Mouse (Mus musculus) hindbrain, embryonic 13.5 days (tissue): ENCODE data around the gene Vmn1r188. TPM values are rescaled to one million over a fixed set of nuclear protein-coding genes. Genes with fewer than 3 reads are reported as not detected.
"Not testable (repeated sequence)": the region's sequence is repeated elsewhere in the genome, so short reads cannot be mapped to it uniquely, and the experiment has no call there.

Source experiments
- ATAC-seq: fragments of 200-750 bp; cut with Nextera tagmentation; 2 replicates; pipeline ENCODE4 v1.8.0; 2017; ENCODE audit warnings: moderate TSS enrichment; ENCODE audit not compliant: low FRiP score
- H3K27ac ChIP-seq: fragments of 300-500 bp; sonication (generic); 2 replicates; pipeline ENCODE4 v1.5.1; 2015; ENCODE audit warnings: inconsistent platforms, mild to moderate bottlenecking, moderate library complexity
- H3K27me3 ChIP-seq: fragments of 300-500 bp; sonication (generic); 2 replicates; pipeline ENCODE4 v1.6.1; 2015; ENCODE audit warnings: mild to moderate bottlenecking, inconsistent platforms
- H3K36me3 ChIP-seq: fragments of 300-500 bp; sonication (generic); 2 replicates; pipeline ENCODE4 v1.6.1; 2015; ENCODE audit warnings: mild to moderate bottlenecking, inconsistent platforms
- H3K4me1 ChIP-seq: fragments of 300-500 bp; sonication (generic); replicated peaks from 2 replicates; pipeline ENCODE4 v1.6.1; 2015; ENCODE audit warnings: inconsistent platforms
- H3K4me2 ChIP-seq: fragments of 300-500 bp; sonication (generic); 2 replicates; pipeline ENCODE4 v1.6.1; 2015; ENCODE audit warnings: inconsistent platforms, mild to moderate bottlenecking, moderate library complexity
- H3K4me3 ChIP-seq: fragments of 300-500 bp; sonication (generic); 2 replicates; pipeline ENCODE4 v1.5.1; 2015; ENCODE audit warnings: mild to moderate bottlenecking, inconsistent platforms
- H3K9ac ChIP-seq: fragments of 300-500 bp; sonication (generic); 2 replicates; pipeline ENCODE4 v1.6.1; 2015; ENCODE audit warnings: mild to moderate bottlenecking, inconsistent platforms
- H3K9me3 ChIP-seq: fragments of 300-500 bp; sonication (generic); 2 replicates; pipeline ENCODE4 v1.6.1; 2016; ENCODE audit warnings: inconsistent platforms
- WGBS: fragments of 180-500 bp; shearing (Covaris S2); methylation state at CpG from one replicate; pipeline ENCODE4 v1.1.7; 2015; 5-methylcytosine and 5-hydroxymethylcytosine counted together
- polyA plus RNA-seq: library from polyadenylated mRNA; unstranded; fragments of >200 nt; fragmentation: Nextera tagmentation; extraction: Ambion mirVana; gene quantifications from 2 replicates; pipeline ENCODE4 v1.2.1, GENCODE M21; 2015

Vmn1r188 gene
- polyA plus RNA-seq, 1 experiment from 2014 or later, result not detected

DNA sequence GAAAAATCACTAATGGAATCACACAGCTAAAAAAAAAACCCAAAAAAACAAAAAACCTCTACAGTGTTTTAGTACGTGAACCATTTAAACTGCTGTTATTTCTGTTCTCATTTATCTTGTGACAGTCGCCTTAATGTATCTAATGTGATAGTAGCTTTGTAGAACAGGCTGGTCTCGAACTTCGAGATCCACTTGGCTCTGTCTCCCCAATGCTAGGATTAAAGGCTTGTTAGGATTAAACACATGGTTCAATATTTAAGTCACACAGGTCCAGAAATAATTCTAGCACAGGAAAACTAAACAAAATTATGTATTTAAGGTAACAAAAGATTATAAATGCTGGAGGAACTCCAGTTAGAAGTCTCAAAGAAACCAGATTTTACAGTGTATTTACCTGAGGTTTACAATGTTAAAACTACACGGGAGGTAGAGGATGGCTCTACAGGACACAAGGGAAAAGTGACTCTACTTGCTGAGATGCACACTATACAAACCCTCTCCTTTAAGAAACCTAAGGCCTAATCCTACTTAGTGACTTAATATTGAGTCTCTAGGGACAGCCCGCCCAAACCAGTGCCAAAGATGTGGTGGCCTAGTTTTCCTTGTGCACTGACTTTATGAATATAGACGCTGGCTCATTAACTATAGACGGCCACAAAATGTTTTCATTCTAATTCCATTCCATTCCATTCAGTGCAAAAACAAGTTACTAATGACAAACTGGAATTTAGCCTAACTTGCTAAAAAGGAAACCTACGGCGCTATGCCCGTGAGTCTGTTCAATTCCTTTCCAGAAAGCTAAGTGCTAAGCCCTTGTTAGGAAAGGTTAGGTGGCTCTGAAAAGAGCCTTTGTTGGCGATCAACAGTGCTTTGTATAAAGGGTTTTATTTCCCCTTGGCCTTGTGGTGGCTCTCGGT lies 42.3 kb upstream of the Vmn1r188 start:
- peak overlapping the region; percentile 64 for H3K9ac ChIP-seq
- peak overlapping the region; percentile 40 for H3K4me3 ChIP-seq
- H3K4me1 ChIP-seq, result peaks cover 22% of the 10 kb centered on the region
- H3K9me3 ChIP-seq, result no peaks in the 10 kb centered on the region
- H3K27me3 ChIP-seq, result no peaks in the 10 kb centered on the region
- ATAC-seq, result no peak
- H3K36me3 ChIP-seq, result no peaks in the 10 kb centered on the region
- peak overlapping the region; percentile 65 for H3K4me2 ChIP-seq
- peak overlapping the region; percentile 84 for H3K27ac ChIP-seq
- 2% methylated on average over 13 of the region's 13 CpGs for WGBS

GRCm38 (mm10) chr13:22042568-22043502 lies 41.4 kb upstream of the Vmn1r188 start, which contains the start of the genes Hist1h2ag and Hist1h2bj:
Gene Hist1h2ag (minus strand): TSS chr13:22042944.
Gene Hist1h2bj (plus strand): TSS chr13:22043214.
- Histone ChIP-seq H3K9ac (peak within 1 kb of the TSS; percentile 67), H3K4me1 (peaks cover 22% of the 10 kb centered on the region), H3K27ac (peak within 1 kb of the TSS; percentile 88), H3K4me3 (peak within 1 kb of the TSS; percentile 40), H3K4me2 (peak within 1 kb of the TSS; percentile 69)
- ATAC-seq, result peak; percentile 95
- H3K27me3 ChIP-seq, H3K36me3 ChIP-seq, H3K9me3 ChIP-seq: not testable (repeated sequence)
- 0% methylated on average over 43 of the region's 80 CpGs for WGBS

DNA sequence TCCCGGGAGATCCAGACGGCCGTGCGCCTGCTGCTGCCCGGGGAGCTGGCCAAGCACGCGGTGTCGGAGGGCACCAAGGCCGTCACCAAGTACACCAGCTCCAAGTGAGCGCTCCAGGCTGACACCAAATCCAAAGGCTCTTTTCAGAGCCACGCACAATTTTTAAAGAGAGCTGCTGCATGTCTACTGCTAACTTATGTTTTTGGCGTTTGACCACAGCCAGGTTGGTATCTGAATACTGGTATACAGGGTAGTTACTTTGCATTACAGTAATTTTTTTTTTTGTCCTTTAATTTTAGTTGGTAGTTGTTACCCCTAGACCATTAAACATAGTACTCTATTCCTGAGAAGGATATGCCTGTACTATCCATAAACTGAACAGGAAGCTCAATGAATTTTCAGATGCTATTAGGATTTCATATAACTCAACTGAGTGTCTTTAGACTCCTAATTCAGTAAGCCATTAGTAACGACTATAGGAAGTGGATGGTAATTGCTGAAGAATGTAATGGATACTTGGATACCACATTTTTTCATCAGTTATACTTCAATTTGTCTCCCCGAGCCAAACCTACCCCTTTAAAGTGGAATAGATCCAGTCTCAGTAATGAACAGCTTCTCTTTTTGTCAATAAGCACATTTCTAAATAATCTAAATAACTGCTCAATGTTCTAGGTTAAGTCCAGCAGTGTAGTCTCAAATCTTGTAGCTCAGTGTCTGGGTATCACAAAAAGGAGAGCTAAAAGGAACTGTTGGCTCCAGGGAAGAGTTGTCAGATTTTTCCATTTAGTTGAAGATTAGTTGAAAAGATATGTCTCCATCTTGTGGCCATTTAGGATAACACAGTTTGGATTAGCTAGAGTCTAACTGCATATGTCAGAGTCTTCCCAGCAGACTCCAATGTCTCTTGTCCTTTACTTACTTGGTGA lies 40.5 kb upstream of the Vmn1r188 start:
- peaks cover 22% of the 10 kb centered on the region for H3K4me1 ChIP-seq
- no peaks in the 10 kb centered on the region for H3K9me3 ChIP-seq
- peak overlapping the region; percentile 40 for H3K4me3 ChIP-seq
- no peaks in the 10 kb centered on the region for H3K36me3 ChIP-seq
- H3K9ac ChIP-seq, result peak overlapping the region; percentile 67
- H3K4me2 ChIP-seq, result peak overlapping the region; percentile 69
- H3K27me3 ChIP-seq, result no peaks in the 10 kb centered on the region
- 1% methylated on average over 14 of the region's 14 CpGs for WGBS
- H3K27ac ChIP-seq, result peak overlapping the region; percentile 88
- peak; percentile 46 for ATAC-seq

GRCm38 (mm10) chr13:22044432-22045155 lies 39.6 kb upstream of the Vmn1r188 start:
- H3K36me3 ChIP-seq, result no peaks in the 10 kb centered on the region
- no peaks in the 10 kb centered on the region for H3K9me3 ChIP-seq
- no peak overlapping the region for H3K4me2 ChIP-seq
- H3K4me1 ChIP-seq, result peaks cover 22% of the 10 kb centered on the region
- no peak overlapping the region for H3K27ac ChIP-seq
- ATAC-seq, result no peak
- no peak overlapping the region for H3K4me3 ChIP-seq
- no peak overlapping the region for H3K9ac ChIP-seq
- no peaks in the 10 kb centered on the region for H3K27me3 ChIP-seq
- WGBS, result 89% methylated on average over 6 of the region's 6 CpGs

DNA sequence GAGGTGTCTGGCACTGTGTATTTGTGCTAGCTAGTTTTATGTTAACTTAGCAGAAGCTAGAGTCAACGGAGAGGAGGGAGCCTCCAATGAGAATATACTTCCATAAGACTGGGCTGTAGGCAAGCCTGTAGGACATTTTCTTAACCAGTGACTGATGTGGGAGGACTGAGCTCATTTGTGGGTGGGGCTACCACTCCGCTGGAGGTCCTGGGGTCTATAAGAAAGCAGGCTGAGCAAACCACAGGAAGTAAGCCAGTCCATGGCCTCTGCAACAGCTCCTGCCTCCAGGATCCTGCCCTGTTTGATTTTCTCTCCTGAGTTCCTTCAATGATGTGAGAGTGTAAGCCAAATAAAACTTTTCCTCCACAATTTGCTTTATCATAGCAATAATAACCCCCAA lies 38.9 kb upstream of the Vmn1r188 start:
- ATAC-seq, result no peak
- H3K4me1 ChIP-seq, result peaks cover 19% of the 10 kb centered on the region
- no peak overlapping the region for H3K4me2 ChIP-seq

GRCm38 (mm10) chr13:22049041-22049440 lies 35.2 kb upstream of the Vmn1r188 start:
- Histone ChIP-seq H3K9me3 (no peaks in the 10 kb centered on the region), H3K27ac (no peak overlapping the region), H3K36me3 (no peaks in the 10 kb centered on the region), H3K27me3 (no peaks in the 10 kb centered on the region), H3K4me1 (peaks cover 3% of the 10 kb centered on the region), H3K4me2 (no peak overlapping the region), H3K4me3 (no peak overlapping the region), H3K9ac (no peak overlapping the region)
- 81% methylated on average over 2 of the region's 2 CpGs for WGBS
- ATAC-seq, result no peak

More for the DNA sequence above, 38.9 kb upstream of the Vmn1r188 start:
- Histone ChIP-seq H3K27ac (no peak overlapping the region), H3K9ac (no peak overlapping the region), H3K4me3 (no peak overlapping the region), H3K27me3 (no peaks in the 10 kb centered on the region), H3K9me3 (no peaks in the 10 kb centered on the region), H3K36me3 (no peaks in the 10 kb centered on the region)
- WGBS, result 70% methylated on average over 2 of the region's 2 CpGs

- 1% methylated on average over 14 of the region's 14 CpGs for WGBS
- H3K4me2 ChIP-seq, result peak overlapping the region; percentile 56
- H3K27ac ChIP-seq, result peak overlapping the region; percentile 86
- H3K9ac ChIP-seq, result peak overlapping the region; percentile 69
- no peaks in the 10 kb centered on the region for H3K27me3 ChIP-seq
- H3K4me1 ChIP-seq, result peaks cover 3% of the 10 kb centered on the region
- peak; percentile 47 for ATAC-seq
- H3K36me3 ChIP-seq, result no peaks in the 10 kb centered on the region
- no peaks in the 10 kb centered on the region for H3K9me3 ChIP-seq
- peak overlapping the region; percentile 54 for H3K4me3 ChIP-seq
These were observed 34.4 kb upstream of the Vmn1r188 start for GRCm38 (mm10) chr13:22049737-22050440.

GRCm38 (mm10) chr13:22050591-22051522 lies 33.4 kb upstream of the Vmn1r188 start:
- peak overlapping the region; percentile 69 for H3K9ac ChIP-seq
- no peaks in the 10 kb centered on the region for H3K27me3 ChIP-seq
- no peaks in the 10 kb centered on the region for H3K36me3 ChIP-seq
- H3K4me1 ChIP-seq, result peaks cover 3% of the 10 kb centered on the region
- H3K27ac ChIP-seq, result peak overlapping the region; percentile 86
- peak overlapping the region; percentile 54 for H3K4me3 ChIP-seq
- WGBS, result under 1% methylated on average over 52 of the region's 52 CpGs
- H3K9me3 ChIP-seq, result no peaks in the 10 kb centered on the region
- ATAC-seq, result peak; percentile 96
- H3K4me2 ChIP-seq, result peak overlapping the region; percentile 56

GRCm38 (mm10) chr13:22051523-22051859 lies 32.7 kb upstream of the Vmn1r188 start:
- WGBS, result 16% methylated on average over 5 of the region's 5 CpGs
- peak overlapping the region; percentile 56 for H3K4me2 ChIP-seq
- ATAC-seq, result peak; percentile 37; the same call in 1 of the 2 replicates
- peaks cover 3% of the 10 kb centered on the region for H3K4me1 ChIP-seq
- peak overlapping the region; percentile 69 for H3K9ac ChIP-seq
- no peaks in the 10 kb centered on the region for H3K36me3 ChIP-seq
- peak overlapping the region; percentile 54 for H3K4me3 ChIP-seq
- H3K27me3 ChIP-seq, result no peaks in the 10 kb centered on the region
- H3K27ac ChIP-seq, result peak overlapping the region; percentile 86
- no peaks in the 10 kb centered on the region for H3K9me3 ChIP-seq

DNA sequence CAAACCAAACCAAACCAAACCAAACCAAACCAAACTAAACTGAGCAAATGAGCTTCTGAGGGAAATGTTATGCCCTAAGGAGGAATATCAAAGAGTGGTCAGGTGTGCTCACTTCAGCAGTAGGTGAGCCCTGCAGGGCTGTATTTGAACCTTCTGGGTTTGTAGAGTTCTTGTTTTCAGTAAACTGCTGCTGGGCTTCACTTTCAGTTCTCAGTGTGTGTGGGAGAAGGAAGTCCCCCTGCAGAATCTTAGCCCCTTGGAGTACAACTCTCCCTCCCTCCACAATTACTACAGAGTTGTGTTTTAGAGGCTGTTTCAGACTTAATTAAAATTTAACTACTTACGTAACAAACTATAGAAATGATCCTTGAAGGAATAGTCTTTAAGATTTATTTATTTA lies 30.5 kb upstream of the Vmn1r188 start:
- Histone ChIP-seq H3K9ac (no peak overlapping the region), H3K27me3 (no peaks in the 10 kb centered on the region), H3K9me3 (no peaks in the 10 kb centered on the region), H3K27ac (no peak overlapping the region), H3K4me3 (no peak overlapping the region), H3K36me3 (no peaks in the 10 kb centered on the region), H3K4me2 (no peak overlapping the region), H3K4me1 (peaks cover 3% of the 10 kb centered on the region)
- ATAC-seq, result no peak
- WGBS, result 98% methylated on average over 1 of the region's 1 CpGs
